Mouse (Mus musculus): ENCODE data around the gene Nrg4. TPM values are rescaled to one million over a fixed set of nuclear protein-coding genes. Genes with fewer than 3 reads are reported as not detected.
"Not testable (repeated sequence)": the region's sequence is repeated elsewhere in the genome, so short reads cannot be mapped to it uniquely, and the experiment has no call there.

The Nrg4 gene
- polyA plus RNA-seq, 1 experiment from 2014 or later = 2.0 TPM

DNA sequence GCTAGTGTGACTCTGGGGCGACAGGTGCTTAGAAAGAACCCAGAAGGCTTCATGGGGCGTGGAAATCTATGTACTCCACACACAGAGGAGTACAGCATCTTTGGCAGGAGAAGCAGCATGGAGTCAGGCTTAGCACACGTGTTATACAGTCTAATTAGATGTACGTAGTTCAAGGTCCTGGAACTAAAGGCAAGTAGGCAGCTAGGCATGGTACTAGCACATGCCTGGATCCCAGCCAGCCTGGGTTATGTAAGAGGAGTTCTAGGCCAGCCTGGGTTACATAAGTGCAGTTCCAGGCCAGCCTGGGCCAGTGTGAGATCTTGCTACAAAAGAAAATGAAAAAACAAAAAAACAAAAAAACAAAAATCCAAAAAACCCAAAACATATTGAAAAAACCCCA is 49.1 kb downstream of the Nrg4 start:
- Histone ChIP-seq H3K27ac (ENCODE audit: poor library complexity, severe bottlenecking) (no peak overlapping the region), H3K27me3 (replicated peaks) (no peaks in the 10 kb centered on the region), H3K36me3 (no peaks in the 10 kb centered on the region), H3K4me1 (replicated peaks) (no peaks in the 10 kb centered on the region), H3K9ac (no peak overlapping the region), H3K4me2 (no peak overlapping the region), H3K9me3 (replicated peaks) (no peaks in the 10 kb centered on the region), H3K4me3 (no peak overlapping the region)
- 80% methylated on average over 4 of the region's 4 CpGs for WGBS
- no peak for ATAC-seq (ENCODE audit: insufficient number of reproducible peaks, low FRiP score)

GRCm38 (mm10) chr9:55273906-55274305 is 52.7 kb downstream of the Nrg4 start:
- H3K27ac ChIP-seq (ENCODE audit: poor library complexity, severe bottlenecking) = no peak overlapping the region
- no peaks in the 10 kb centered on the region for H3K27me3 ChIP-seq (replicated peaks)
- H3K4me2 ChIP-seq = no peak overlapping the region
- no peak overlapping the region for H3K4me3 ChIP-seq
- H3K9me3 ChIP-seq (replicated peaks) = no peaks in the 10 kb centered on the region
- no peak for ATAC-seq (ENCODE audit: insufficient number of reproducible peaks, low FRiP score)
- H3K9ac ChIP-seq = no peak overlapping the region
- H3K4me1 ChIP-seq (replicated peaks) = no peaks in the 10 kb centered on the region
- H3K36me3 ChIP-seq = no peaks in the 10 kb centered on the region
- WGBS = 72% methylated on average over 4 of the region's 4 CpGs

GRCm38 (mm10) chr9:55271960-55272560 is 54.6 kb downstream of the Nrg4 start:
- H3K27me3 ChIP-seq (replicated peaks) = no peaks in the 10 kb centered on the region
- H3K4me2 ChIP-seq = no peak overlapping the region
- ATAC-seq (ENCODE audit: insufficient number of reproducible peaks, low FRiP score) = no peak
- no peak overlapping the region for H3K27ac ChIP-seq (ENCODE audit: poor library complexity, severe bottlenecking)
- H3K9me3 ChIP-seq (replicated peaks) = no peaks in the 10 kb centered on the region
- H3K4me1 ChIP-seq (replicated peaks) = no peaks in the 10 kb centered on the region
- no peak overlapping the region for H3K4me3 ChIP-seq
- no peak overlapping the region for H3K9ac ChIP-seq
- WGBS = 51% methylated on average over 5 of the region's 5 CpGs
- no peaks in the 10 kb centered on the region for H3K36me3 ChIP-seq

DNA sequence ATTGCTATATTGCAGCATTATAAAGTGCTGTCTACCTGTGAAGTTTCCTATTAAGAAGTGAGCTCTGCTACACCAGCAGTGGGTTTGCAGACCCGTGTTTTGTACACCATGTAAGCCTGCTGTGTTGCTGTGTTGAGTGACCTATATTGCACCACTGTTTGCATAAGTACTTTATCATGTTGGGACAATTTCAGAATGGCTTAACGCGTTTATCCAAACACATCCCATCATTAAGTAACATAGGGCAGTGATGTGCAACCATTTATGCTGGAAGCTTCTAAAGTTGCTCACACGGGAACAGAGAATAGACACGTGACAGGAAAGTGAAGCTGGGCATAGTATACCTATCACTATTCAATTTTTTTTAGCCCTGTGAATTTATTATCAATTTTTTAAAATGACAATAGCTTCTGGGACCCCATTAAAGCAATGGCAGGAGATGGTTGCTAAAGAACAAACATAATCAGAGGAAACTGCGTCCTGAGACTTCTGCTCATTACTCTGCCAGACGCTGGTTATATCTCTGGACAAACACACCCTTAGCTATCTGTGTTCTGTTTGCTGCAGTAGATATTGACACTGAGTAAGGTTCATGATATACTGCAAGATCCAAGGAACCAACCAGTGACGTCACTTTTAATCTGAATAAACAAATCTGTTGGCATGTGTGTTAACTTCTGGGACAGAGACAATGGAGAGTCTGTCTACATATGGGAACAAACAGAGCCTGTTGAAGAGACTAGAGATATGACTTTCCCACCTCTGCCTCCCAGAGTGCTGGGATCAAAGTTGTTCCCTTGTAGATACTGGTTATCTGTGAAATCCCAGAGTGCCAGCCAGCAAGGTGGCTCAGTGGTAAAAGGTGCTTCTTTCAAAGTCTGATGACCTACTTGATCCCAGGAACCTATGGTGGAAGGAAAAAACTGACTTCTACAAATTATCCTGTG is 62.0 kb downstream of the Nrg4 start:
- Histone ChIP-seq H3K27me3 (replicated peaks) (no peaks in the 10 kb centered on the region), H3K27ac (ENCODE audit: poor library complexity, severe bottlenecking) (peak overlapping the region; percentile 25; the same call in 1 of the 2 replicates), H3K9ac (no peak overlapping the region), H3K4me3 (no peak overlapping the region), H3K4me2 (no peak overlapping the region), H3K4me1 (replicated peaks) (peaks cover 3% of the 10 kb centered on the region; the same call in 1 of the 2 replicates), H3K9me3 (replicated peaks) (no peaks in the 10 kb centered on the region), H3K36me3 (no peaks in the 10 kb centered on the region)
- WGBS = 49% methylated on average over 8 of the region's 8 CpGs
- peak; percentile 82 for ATAC-seq (ENCODE audit: insufficient number of reproducible peaks, low FRiP score)

- Histone ChIP-seq H3K9ac (no peak overlapping the region), H3K27ac (ENCODE audit: poor library complexity, severe bottlenecking) (no peak overlapping the region), H3K27me3 (replicated peaks) (no peaks in the 10 kb centered on the region), H3K36me3 (no peaks in the 10 kb centered on the region), H3K9me3 (replicated peaks) (no peaks in the 10 kb centered on the region), H3K4me2 (no peak overlapping the region), H3K4me3 (no peak overlapping the region), H3K4me1 (replicated peaks) (no peaks in the 10 kb centered on the region)
- ATAC-seq (ENCODE audit: insufficient number of reproducible peaks, low FRiP score) = no peak
- 66% methylated on average over 6 of the region's 6 CpGs for WGBS
These were observed 66.9 kb downstream of the Nrg4 start for GRCm38 (mm10) chr9:55259741-55260140.

- no peak for ATAC-seq (ENCODE audit: insufficient number of reproducible peaks, low FRiP score)
- H3K4me1 ChIP-seq (replicated peaks) = no peaks in the 10 kb centered on the region
- no peak overlapping the region for H3K9ac ChIP-seq
- H3K27me3 ChIP-seq (replicated peaks) = no peaks in the 10 kb centered on the region
- H3K27ac ChIP-seq (ENCODE audit: poor library complexity, severe bottlenecking) = no peak overlapping the region
- no peaks in the 10 kb centered on the region for H3K9me3 ChIP-seq (replicated peaks)
- 89% methylated on average over 2 of the region's 2 CpGs for WGBS
- no peak overlapping the region for H3K4me3 ChIP-seq
- no peak overlapping the region for H3K4me2 ChIP-seq
- no peaks in the 10 kb centered on the region for H3K36me3 ChIP-seq
These were observed 69.5 kb downstream of the Nrg4 start for GRCm38 (mm10) chr9:55257105-55257504.

DNA sequence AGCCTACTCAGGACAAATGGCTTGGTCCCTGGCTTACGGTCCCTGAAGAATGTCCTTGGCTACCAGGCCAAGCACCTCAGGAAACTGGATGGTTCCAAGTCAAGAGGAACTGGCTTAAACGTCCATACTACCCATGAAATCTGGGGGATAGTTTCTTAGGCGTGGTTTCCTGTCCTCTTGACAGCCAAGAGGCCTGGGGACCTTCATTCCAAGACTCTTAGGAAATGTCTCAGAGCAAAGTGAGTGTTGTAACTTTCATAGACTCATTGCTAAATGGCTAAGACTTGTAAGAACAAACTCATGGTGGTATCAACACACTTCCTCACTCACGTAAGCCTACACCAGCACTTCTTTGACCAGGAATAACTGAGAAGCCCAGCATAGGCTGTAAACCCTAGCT is 71.0 kb downstream of the Nrg4 start:
- Histone ChIP-seq H3K27ac (ENCODE audit: poor library complexity, severe bottlenecking) (no peak overlapping the region), H3K36me3 (no peaks in the 10 kb centered on the region), H3K9ac (no peak overlapping the region), H3K4me1 (replicated peaks) (no peaks in the 10 kb centered on the region), H3K27me3 (replicated peaks) (no peaks in the 10 kb centered on the region), H3K9me3 (replicated peaks) (no peaks in the 10 kb centered on the region), H3K4me3 (no peak overlapping the region), H3K4me2 (no peak overlapping the region)
- WGBS = 56% methylated on average over 4 of the region's 4 CpGs
- ATAC-seq (ENCODE audit: insufficient number of reproducible peaks, low FRiP score) = no peak

DNA sequence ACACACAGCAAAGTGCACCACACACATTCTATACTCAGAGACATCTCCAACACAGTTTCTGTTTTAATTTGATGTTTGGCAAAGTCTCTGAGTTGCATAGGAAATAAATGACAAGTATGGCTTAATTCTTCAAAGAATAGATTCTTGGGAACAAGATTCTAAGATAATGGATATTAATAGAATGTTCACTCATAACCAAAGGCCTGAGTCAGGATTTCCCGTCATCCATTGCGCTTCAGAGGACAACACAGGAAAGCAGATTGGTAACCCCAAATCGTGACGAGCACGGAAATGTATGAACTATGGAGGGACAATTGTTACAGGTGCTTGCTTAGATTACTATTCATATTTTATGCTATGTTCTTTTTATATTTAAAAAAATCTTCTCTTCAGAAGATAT is 71.6 kb downstream of the Nrg4 start:
- H3K9me3 ChIP-seq (replicated peaks) = no peaks in the 10 kb centered on the region
- H3K4me1 ChIP-seq (replicated peaks) = no peaks in the 10 kb centered on the region
- no peaks in the 10 kb centered on the region for H3K27me3 ChIP-seq (replicated peaks)
- no peak overlapping the region for H3K4me2 ChIP-seq
- 90% methylated on average over 5 of the region's 5 CpGs for whole genome bisulfite sequencing
- H3K36me3 ChIP-seq = no peaks in the 10 kb centered on the region
- no peak overlapping the region for H3K9ac ChIP-seq
- no peak overlapping the region for H3K4me3 ChIP-seq
- ATAC-seq (ENCODE audit: insufficient number of reproducible peaks, low FRiP score) = no peak
- no peak overlapping the region for H3K27ac ChIP-seq (ENCODE audit: poor library complexity, severe bottlenecking)

GRCm38 (mm10) chr9:55253849-55254248 is 72.8 kb downstream of the Nrg4 start:
- no peak for ATAC-seq (ENCODE audit: insufficient number of reproducible peaks, low FRiP score)
- no peaks in the 10 kb centered on the region for H3K36me3 ChIP-seq
- no peaks in the 10 kb centered on the region for H3K27me3 ChIP-seq (replicated peaks)
- no peak overlapping the region for H3K27ac ChIP-seq (ENCODE audit: poor library complexity, severe bottlenecking)
- WGBS = 60% methylated on average over 1 of the region's 1 CpGs
- no peaks in the 10 kb centered on the region for H3K4me1 ChIP-seq (replicated peaks)
- H3K4me2 ChIP-seq = no peak overlapping the region
- no peaks in the 10 kb centered on the region for H3K9me3 ChIP-seq (replicated peaks)
- no peak overlapping the region for H3K9ac ChIP-seq
- H3K4me3 ChIP-seq = no peak overlapping the region

GRCm38 (mm10) chr9:55252097-55252496 is 74.5 kb downstream of the Nrg4 start:
- not testable (repeated sequence) for ATAC-seq (ENCODE audit: insufficient number of reproducible peaks, low FRiP score); H3K36me3 ChIP-seq
- WGBS = 54% methylated on average over 2 of the region's 2 CpGs

GRCm38 (mm10) chr9:55250595-55251247 is 75.9 kb downstream of the Nrg4 start:
- WGBS = 84% methylated on average over 6 of the region's 6 CpGs

More at GRCm38 (mm10) chr9:55252097-55252496, 74.5 kb downstream of the Nrg4 start:
- H3K4me3 ChIP-seq; H3K27ac ChIP-seq (ENCODE audit: poor library complexity, severe bottlenecking); H3K4me1 ChIP-seq (replicated peaks); H3K4me2 ChIP-seq; H3K9me3 ChIP-seq (replicated peaks); H3K9ac ChIP-seq; H3K27me3 ChIP-seq (replicated peaks): not testable (repeated sequence)

More at GRCm38 (mm10) chr9:55250595-55251247, 75.9 kb downstream of the Nrg4 start:
- H3K27ac ChIP-seq (ENCODE audit: poor library complexity, severe bottlenecking) = no peak overlapping the region
- no peaks in the 10 kb centered on the region for H3K9me3 ChIP-seq (replicated peaks)
- H3K9ac ChIP-seq = no peak overlapping the region
- no peak overlapping the region for H3K4me3 ChIP-seq
- H3K27me3 ChIP-seq (replicated peaks) = no peaks in the 10 kb centered on the region
- H3K4me2 ChIP-seq = no peak overlapping the region
- H3K36me3 ChIP-seq = no peaks in the 10 kb centered on the region
- no peaks in the 10 kb centered on the region for H3K4me1 ChIP-seq (replicated peaks)
- no peak for ATAC-seq (ENCODE audit: insufficient number of reproducible peaks, low FRiP score)

All from heart, embryonic 12.5 days (tissue).